Mouse (Mus musculus): Measurements from ENCODE around the gene Gm21887.
"Not testable (repeated sequence)": the region's sequence is repeated elsewhere in the genome, so short reads cannot be mapped to it uniquely, and the experiment has no call there.

Gene Gm21887

DNA sequence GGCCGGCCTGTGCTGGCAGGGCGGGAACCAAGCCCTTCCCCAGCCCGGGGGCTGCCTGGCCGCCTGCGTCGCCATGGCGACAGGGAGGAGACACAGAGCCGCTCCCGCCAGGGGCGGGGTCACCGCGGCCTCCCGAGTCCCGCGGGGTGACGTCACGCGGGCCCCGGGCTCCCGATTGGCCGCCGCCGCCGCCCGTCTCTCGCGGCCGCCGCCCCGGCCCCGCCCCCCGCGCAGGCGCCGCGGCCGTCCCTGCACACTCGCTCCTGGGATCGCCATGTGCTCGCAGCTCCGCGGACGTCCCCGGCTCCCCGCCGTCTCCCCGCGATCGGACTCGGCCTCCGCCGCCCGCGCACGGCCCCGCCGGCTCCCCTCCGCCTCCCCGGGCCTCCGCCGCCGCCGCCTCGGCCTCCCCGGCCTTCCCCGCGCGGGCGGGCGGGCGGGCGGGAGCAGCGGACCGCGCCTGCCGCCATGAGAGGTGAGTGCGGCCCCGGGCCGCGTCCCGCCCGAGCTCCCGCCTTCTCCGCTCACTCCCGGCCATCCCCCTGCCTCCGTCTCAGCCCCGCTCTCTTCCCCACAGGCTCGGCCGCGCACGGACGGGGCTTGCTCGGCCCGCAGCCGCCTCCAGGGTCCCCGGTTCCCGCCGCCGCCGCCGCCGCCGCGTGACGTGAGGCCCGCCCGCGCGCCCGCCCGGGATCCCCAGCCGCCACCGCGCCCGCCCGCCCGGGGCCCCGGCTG, at the start of gene Gm21887:
Gene Gm21887, plus strand, starts transcription at position 644 of the 735 bp plus-strand sequence.
- DNase-seq (ENCODE audit: low spot score), result peak; percentile 97

DNA sequence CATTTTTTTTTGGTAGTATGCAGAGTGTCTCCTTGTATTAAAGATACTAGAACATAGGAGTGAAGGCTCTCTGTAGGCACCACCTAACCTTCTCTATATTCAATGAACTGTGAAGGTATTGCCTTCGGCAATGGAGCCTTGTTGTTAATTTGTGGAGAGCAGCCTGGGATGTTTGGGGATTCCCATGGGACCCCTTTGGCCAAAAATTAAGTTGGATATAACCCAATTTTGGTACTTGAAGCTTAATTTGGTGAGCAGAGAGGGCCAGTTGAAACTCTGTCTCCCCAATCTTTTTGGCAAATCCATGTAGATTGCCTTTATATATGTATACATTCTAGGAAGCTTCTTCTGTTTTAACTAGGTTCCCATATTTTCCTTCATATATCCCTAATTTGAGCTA, 40.1 kb upstream of the Gm21887 start:
- no peak for DNase-seq (ENCODE audit: low spot score)

DNA sequence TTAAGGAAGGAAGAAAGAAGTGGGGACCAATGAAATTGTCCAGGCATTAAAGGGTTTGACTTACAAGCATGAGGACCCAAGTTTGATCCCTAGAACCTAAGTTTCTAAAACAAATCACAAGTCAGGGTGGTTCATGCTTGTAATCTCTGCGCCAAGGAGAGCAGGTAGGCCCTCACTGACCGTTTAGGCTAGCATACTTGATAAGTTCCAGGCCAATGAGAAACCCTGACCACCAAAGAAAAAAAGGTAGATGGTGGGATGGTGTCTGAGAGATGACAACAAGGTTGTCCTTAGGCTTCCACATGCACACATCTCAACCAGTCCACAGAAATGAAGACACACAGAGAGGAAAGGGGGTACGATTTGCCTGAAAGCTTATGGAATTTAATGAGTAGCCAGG, 39.7 kb upstream of the Gm21887 start:
- DNase-seq (ENCODE audit: low spot score), result not testable (repeated sequence)

DNA sequence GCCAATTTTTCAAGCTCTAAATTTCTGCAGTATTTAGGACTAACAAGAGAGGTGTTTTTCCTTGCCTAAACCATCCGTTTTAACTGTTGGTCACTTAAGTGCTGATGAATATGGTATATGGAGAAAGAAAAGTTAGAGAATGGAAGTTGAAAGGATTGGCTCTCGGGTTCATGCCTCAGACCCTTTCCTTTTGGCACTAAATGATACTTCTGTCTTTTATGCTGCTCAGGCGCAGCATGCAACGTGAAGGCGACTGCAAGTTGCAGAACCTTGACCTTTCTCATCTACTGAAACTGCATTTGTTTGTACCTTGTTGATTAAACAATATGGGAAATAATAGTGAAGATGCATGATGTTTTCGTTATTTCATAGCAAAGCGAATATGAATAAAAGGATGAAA, 38.9 kb upstream of the Gm21887 start:
- not testable (repeated sequence) for DNase-seq (ENCODE audit: low spot score)

DNA sequence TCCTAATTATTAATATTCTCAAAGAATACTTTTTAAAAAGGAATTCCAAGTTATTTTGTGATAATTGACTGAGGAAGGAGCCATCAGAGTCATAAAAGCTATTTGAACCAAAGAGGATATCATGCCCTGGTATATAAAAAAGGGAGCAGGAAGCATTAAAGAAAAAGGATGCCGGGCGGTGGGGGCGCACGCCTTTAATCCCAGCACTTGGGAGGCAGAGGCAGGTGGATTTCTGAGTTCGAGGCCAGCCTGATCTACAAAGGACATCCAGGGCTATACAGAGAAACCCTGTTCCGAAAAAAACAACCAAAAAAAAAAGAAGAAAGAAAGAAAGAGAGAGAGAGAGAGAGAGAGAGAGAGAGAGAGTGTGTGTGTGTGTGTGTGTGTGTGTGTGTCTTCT, 37.9 kb upstream of the Gm21887 start:
- peak; percentile 6 for DNase-seq (ENCODE audit: low spot score)

DNA sequence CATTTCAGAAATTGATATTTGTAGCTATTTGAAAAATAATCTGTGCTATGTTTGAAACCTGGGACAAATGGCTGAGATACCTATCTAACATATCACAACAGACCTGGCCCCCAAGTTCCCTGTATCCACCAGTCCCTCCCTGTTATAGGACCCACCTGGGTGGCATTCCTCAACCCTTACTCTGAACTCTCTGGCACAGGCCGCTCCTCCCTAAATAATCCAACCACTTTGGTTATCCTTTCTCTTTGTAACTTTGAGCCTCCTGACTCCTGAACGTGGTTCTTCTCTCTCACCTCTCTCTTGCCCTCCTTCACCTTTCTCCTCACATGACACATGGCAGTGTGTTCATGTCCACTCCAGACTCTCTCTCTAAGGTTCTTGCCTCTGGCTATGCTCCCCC, 37.3 kb upstream of the Gm21887 start:
- DNase-seq (ENCODE audit: low spot score), result peak; percentile 13

DNA sequence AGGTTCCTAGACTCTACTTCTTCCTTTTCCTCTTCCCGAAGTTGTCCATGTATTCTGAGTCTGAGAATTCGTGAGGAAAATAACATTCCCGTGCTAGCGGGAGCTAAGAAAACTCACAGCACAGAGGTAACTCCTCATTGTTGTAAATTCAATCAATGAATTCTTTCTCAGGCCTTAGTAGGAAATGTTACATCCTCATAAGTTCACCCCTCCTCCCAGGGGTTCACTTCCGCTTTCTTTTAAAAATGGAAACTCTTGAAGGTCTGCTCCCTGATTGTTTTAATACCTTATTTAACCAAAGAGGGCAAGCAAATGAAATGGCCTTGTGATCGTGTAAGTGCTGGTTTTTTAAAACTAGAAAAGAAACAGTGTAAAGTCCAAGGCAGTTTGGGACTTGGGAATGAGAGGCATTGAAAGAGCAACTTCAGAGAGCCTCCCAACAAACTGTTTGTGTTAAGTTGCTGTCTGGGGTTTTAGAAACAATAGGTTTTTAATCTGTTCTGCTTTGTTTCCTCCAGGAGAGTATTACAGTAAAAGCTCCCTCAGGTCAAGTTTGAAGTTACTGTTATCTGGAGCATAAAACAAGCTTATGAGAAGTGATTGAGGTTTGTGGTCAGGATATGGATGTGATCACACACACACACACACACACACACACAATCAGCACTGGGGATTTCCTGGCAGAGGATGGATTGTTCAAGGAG, 36.5 kb upstream of the Gm21887 start:
- DNase-seq (ENCODE audit: low spot score), result peak; percentile 59

DNA sequence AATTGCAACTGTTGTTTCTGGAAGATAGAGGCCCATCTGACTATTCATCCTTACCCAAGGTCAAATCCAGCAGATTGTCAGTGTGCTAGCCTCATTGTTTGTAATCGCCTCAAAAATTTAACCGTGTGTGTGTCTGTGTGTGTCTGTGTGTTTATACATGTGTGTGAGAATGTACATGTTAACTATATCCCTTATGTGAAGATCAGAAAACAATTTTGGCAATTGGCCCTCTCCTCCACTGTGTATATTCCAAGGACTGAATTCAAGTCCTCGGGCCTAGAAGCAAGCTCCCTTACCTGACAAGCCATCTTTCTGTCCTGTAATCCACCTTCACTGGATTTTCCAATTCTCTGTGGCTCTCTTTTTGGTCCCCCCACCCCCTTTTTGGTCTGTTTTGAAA, 35.7 kb upstream of the Gm21887 start:
- DNase-seq (ENCODE audit: low spot score), result peak; percentile 45

DNA sequence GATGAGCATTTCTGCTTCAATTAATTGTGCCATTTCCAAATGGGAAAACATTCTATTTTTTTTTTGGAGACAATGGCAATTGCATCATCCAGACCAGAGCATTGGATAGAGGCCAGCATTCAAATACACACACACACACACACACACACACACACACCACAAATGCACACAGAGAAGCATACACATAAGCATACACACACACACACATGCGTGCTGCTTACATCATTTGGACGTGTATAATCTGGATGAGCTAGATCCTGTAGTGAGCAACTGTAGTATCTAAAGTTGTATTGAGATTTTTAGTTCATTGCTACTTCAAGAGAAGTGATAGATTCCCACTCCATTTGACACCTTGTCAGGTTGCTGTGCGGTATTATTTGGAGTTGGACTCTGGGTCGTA, 35.0 kb upstream of the Gm21887 start:
- DNase-seq (ENCODE audit: low spot score), result not testable (repeated sequence)

DNA sequence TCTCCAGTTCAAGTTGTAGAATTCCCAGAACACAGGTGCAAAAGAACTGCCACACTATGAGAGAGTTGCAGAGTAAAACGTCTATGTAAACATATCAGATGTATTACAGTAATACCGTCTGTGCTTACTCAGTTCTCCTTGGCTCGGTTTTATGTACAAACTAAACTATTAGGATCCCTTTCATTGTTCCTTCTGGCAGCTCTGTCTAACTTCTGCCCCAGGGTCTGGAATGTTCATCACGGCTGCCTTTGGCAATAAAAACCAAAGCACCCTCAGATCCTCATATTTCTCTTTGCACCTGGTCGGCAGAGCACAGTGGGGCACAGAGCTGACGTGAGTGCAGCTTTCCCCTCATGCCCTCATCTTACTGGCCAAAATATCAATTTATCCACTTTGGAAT, 34.5 kb upstream of the Gm21887 start:
- DNase-seq (ENCODE audit: low spot score), result peak; percentile 41

DNA sequence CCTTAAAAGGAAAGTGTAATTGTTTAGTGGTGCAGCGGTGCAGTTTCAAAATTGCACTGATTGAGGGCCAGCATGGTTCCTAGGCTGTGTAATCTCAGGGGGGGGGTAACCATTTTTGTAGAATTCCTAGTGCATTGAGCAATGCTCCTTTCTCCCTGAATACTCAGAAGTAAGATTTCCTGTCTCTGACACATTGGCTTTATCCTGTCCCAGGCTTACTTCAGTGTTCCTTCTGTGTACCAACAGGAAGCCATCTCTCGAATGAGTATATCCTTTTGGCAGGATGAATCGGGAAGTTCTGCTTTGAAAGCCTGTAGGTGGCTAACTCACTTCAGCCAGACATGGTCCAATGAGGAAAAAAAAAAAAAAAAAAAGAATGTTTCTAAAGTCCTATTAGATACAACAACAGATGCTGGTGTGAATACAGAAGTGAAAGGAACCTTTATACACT, 33.8 kb upstream of the Gm21887 start:
- DNase-seq (ENCODE audit: low spot score), result peak; percentile 58

DNA sequence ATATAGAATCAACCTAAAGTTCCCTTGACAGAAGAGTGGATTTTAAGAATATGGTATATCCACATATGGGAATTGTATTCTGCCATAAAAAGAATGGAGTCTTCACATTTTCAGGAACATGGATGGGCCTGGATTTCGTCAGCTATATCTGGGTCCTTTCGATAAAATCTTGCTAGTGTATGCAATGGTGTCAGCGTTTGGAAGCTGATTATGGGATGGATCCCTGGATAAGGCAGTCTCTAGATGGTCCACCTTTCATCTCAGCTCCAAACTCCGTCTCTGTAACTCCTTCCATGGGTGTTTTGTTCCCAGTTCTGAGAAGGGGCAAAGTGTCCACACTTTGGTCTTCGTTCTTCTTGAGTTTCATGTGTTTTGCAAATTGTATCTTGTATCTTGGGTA, 33.1 kb upstream of the Gm21887 start:
- peak; percentile 21 for DNase-seq (ENCODE audit: low spot score)

DNA sequence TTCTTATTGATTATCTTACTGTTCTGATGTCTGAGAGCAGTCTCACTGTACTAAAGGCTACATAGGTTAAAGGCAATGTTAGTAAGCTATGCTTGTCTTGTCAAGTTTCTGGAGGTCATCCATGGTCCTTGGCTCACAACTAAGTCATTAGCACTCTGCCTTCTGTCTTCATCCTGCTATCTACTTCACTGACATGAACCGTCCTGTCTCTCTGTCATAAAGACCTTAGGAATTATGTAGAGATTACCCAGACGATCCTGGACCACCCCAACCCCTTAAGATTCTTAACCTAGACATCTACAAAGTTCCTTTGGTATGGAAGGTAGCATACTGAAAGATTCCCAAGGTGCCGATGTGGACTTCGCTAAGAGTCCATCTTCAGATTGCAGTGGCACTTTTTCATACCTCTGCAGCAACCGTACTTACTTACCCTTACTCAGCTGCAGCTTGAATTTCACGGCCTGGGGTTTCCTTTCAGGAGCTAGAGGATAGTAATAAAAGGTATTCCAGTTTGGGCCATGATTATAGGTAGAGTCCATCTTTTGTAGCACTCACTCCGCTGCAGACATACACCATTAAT, 31.5 kb upstream of the Gm21887 start:
- not testable (repeated sequence) for DNase-seq (ENCODE audit: low spot score)

DNA sequence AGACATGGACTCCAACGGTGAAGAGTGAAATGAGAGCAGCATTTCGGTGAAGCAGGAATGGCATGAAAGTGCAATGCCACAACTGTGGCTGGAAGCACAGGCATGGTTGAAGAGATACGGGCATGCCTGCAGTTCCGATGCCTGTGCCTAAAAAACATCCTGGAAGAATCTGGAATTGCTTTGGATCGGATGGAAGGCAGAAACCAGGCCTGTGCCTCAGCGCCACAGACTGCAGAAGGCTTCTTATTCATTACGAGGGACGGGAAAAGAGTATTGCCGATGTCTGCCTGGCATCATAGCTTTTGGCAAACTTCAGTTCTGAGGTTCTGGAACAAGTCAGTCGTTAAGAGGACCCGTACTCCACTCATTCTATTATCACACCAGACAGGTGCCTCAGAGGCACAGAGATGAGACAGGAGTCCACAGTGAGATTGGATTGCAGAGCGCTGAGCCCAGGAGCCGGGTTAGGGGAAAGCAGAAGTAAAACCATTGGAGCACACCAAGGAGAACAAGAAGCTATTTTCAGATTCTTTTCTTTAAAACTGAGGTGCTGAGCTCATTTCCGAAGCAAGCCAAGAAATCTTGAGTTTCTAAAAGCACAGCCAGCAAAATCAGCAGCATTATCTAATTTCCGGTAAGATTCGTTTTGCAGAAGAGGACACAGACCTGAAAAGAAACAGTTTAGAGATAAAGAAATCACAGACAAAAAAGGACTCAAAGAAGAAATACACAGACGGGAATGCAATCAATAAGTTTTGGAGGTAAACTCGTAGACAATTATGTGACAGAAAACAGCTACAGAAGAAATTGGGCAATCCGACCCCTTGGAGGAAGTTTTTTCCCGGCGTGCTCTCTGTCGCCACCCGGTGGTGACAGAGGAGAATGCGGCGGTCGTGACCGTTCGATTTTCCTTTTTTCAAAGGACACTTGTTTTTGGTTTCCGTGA, 30.8 kb upstream of the Gm21887 start:
- peak; percentile 90 for DNase-seq (ENCODE audit: low spot score)

DNA sequence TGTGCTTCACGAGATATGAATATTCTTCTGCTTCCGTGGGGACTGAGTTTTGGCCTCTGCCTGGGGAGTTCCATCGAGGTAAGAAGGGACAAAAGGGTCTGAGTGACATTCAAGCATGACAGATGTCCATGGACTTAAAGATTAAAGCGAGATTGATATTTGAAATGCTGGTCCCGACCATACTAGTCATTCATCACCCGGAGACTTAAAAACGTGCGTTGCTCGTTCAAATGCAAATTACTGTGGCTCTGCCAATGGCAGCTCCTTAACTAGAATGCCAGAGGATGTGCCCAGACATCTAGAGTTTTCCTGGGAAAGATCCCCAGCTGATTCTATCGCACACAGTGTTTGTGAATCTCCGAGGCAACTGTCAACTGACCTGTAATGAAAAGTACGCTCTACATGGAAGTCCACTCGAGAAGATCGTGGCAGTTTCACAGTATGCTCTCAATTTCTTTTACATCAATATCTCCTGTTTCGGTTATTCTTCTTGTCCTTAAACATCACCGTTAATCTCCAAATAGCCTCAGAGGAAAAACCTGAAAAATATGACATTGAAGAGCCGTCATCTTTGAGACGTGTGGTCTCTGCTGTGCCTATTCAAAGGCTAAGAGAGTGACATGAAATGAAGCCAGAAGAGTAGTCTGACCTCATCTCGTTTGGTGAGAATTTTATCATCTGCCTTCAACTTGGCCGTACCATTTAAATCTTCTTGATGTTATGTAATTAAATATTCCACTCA, 29.8 kb upstream of the Gm21887 start:
- DNase-seq (ENCODE audit: low spot score), result peak; percentile 75

DNA sequence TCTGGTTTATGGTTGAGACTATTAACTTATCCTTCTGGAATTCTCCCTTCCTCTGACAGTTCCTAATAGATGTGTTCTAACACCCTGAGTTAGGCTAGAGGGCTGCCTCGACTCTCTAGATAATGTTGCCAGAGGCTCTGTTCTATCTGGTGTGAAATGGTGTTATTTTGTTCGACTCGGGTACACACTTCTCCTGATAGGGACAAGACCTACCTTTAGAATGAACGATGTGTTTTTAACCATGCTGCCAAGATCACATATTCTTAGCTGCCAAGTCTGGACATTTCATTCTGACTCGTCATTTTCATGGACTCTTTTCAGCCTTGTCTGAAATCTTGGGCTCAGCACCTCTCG, 29.3 kb upstream of the Gm21887 start:
- DNase-seq (ENCODE audit: low spot score), result peak; percentile 59

DNA sequence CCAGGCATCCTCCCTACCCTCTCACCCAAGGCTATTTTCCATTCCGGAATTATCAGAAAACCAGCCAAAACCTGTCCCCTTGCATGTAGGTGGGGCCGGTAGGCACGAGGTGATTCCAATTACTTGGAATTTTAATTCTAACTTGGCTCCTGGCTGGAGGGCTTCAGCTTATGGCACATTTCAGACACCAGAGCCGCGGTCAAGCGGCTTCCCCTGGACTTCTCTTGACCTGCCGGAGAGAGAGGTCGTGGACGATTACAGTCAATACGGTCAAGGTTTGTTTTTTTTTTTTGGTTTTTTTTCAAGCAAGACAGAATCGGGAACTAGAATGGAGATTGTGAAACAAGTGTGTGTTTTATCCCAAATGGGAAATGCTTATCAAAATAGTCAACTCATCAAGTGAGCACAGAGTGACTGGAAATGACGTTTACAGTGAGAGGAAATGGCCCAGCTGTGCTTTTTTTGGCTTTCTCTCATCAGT, 28.6 kb upstream of the Gm21887 start:
- DNase-seq (ENCODE audit: low spot score), result peak; percentile 58

DNA sequence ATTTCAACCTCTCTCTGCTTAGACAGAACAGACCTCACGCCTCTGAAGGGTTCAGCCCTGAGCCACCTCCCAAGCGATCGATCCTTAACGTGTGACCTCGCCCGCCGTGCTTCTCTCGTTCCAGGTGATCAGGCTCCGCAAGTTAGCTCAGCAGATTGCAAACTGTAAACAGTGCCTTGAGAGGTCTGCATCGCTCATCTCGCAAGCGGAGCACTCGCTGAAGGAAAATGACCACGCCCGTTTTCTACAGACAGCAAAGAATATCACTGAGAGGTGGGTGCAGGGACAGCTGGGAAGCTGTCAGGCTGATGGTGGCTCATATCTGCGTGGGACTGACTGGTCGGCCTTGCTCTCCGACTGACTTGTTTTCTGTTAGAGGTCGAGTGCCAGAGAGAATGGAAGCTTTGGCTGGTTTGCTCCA, 27.7 kb upstream of the Gm21887 start:
- peak; percentile 71 for DNase-seq (ENCODE audit: low spot score)

DNA sequence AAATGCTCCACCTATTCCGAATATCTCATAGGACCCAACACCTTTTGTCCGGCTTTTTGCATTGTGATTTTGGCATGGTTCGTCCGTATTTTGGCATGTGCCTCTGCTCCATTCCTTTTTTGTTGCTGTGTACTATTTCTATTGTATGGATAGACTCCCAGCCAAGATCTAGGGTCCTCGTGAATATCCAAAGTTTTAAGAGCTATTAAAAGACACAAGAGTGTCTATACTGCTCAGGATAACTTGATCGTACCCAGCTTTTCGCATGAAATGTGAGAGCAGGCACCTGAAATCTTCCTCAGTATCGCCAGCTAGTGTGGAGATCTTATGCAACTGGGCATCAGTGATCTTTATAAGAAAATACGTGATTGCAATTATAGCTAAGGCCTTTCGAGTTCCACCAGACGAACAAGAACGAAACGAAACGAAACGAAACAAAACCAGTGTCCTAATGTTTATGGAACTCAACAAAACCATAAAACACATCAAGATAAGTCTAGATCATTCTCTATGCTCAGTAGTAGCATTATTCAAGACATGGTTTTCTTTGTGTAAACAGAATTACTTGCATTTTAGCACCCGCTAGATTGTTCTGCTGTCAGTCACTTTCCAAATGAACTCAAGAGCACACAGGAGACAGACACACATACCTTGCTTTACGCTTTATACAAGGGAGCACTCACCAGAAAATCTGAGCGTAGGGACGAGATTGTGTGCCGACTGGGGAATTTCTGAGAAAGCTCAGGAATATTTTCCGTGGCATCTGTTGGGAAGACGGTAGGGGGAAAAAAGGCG, 26.7 kb upstream of the Gm21887 start:
- peak; percentile 39 for DNase-seq (ENCODE audit: low spot score)

DNA sequence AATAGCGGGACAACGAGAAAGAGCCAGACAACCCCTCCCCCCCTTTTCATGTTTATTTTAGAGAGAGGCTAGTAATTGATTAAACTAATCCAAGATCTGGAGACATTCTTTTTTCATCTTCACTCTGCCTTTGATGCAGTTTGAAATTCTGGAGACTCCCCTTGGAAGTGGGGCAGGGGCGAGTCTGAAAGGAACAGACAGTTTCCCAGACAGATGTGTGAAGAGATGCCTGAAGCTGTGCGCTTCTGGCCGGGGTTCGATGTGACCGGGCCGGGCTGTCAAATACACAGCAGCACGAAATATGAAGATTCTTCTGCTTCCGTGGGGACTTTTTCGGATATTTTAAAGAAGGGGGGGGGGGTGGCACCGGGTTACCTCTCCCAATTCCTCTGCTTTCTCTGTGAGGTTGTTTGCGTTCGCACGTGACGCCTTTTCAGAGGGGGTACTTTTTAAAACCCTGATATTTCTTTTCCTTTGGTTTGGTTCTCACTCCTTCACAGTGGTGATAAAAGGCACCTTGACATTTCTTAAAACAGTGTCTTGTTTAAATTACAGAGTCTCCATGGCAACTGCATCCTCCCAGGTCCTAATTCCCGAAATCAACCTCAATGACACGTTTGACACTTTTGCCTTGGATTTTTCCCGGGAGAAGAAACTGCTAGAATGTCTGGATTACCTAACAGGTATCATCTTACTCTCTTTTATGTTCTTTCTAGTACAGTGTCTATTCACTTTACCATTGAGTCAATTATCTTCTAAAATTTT, 25.9 kb upstream of the Gm21887 start:
- peak; percentile 53 for DNase-seq (ENCODE audit: low spot score)

All from layer of hippocampus, adult 11-12 months (tissue).